Mouse (Mus musculus) right cerebral cortex, postnatal 10 days (tissue): ENCODE measurements around the gene Gm3415.
"Not testable (repeated sequence)": the region's sequence is repeated elsewhere in the genome, so short reads cannot be mapped to it uniquely, and the experiment has no call there.

Source experiments
- DNase-seq, 2 experiments: peaks; one replicate each; pipeline ENCODE4 v3.0.0; 2021; ENCODE audit warnings: low spot score in 2 of 2

Gene Gm3415

GRCm38 (mm10) chr5:146599216-146599615, 43.3 kb downstream of the Gm3415 start:
- not testable (repeated sequence) for DNase-seq

GRCm38 (mm10) chr5:146599970-146600369, 44.0 kb downstream of the Gm3415 start:
- DNase-seq = no peak

GRCm38 (mm10) chr5:146606221-146606620, 50.3 kb downstream of the Gm3415 start:
- no peak for DNase-seq

- DNase-seq = no peak
Observed at GRCm38 (mm10) chr5:146606895-146607294, 51.0 kb downstream of the Gm3415 start.

- no peak for DNase-seq
Observed at GRCm38 (mm10) chr5:146607816-146608215, 51.9 kb downstream of the Gm3415 start.
